Mouse (Mus musculus) MEL (cell line): ENCODE results near the gene Amigo3. TPM values are rescaled to one million over a fixed set of nuclear protein-coding genes. Genes with fewer than 3 reads are reported as not detected.
A peak's percentile ranks its signal among the peaks of the same experiment; 100 is the strongest.

Experiments used
- DNase-seq: peaks from one replicate; pipeline ENCODE4 v3.0.0; 2011; ENCODE audit warnings: low read depth, low spot score
- H3K27ac ChIP-seq: 2 replicates; pipeline ENCODE4 v1.5.1; 2012; ENCODE audit warnings: low read depth, mild to moderate bottlenecking, control low read depth, low read length, moderate library complexity; ENCODE audit not compliant: control insufficient read depth
- H3K27me3 ChIP-seq, 2 experiments: fragments of 150-350 bp in 1 of 2; sonication (generic) in 1 of 2; 2 replicates each; pipeline ENCODE4 v1.6.1; 2012; ENCODE audit warnings: low read length in 2 of 2, mild to moderate bottlenecking in 2 of 2, improper control_type of control experiment in 1 of 2, moderate library complexity in 1 of 2; ENCODE audit not compliant: insufficient read depth in 2 of 2, control insufficient read depth in 1 of 2
- H3K36me3 ChIP-seq, 2 experiments: 2 replicates each; pipeline ENCODE4 v1.6.1; 2012 to 2014; ENCODE audit warnings: low read length in 2 of 2, improper control_type of control experiment in 1 of 2, inconsistent platforms in 1 of 2, mild to moderate bottlenecking in 1 of 2; ENCODE audit not compliant: insufficient read depth in 2 of 2, control insufficient read depth in 1 of 2
- H3K4me1 ChIP-seq, 2 experiments: fragments of 150-350 bp in 1 of 2; sonication (generic) in 1 of 2; 2 replicates each; pipeline ENCODE4 v1.6.1; 2012; ENCODE audit warnings: low read length in 2 of 2, improper control_type of control experiment in 1 of 2, mild to moderate bottlenecking in 1 of 2; ENCODE audit not compliant: insufficient read depth in 2 of 2, control insufficient read depth in 1 of 2
- H3K4me3 ChIP-seq, 2 experiments: fragments of 150-350 bp in 1 of 2; sonication (generic) in 1 of 2; 2 replicates each; pipeline ENCODE4 v1.5.1; 2012; ENCODE audit warnings: low read depth in 2 of 2, low read length in 2 of 2, mild to moderate bottlenecking in 2 of 2, moderate library complexity in 2 of 2, control low read depth in 1 of 2, improper control_type of control experiment in 1 of 2; ENCODE audit not compliant: control insufficient read depth in 1 of 2, insufficient read depth in 1 of 2
- H3K79me2 ChIP-seq: 2 replicates; pipeline ENCODE4 v1.6.1; 2012; ENCODE audit warnings: mild to moderate bottlenecking, low read length, moderate library complexity; ENCODE audit not compliant: control insufficient read depth, poor library complexity, insufficient read depth
- H3K9ac ChIP-seq: 2 replicates; pipeline ENCODE4 v1.6.1; 2012; ENCODE audit warnings: low read depth, mild to moderate bottlenecking, control low read depth, low read length, moderate library complexity; ENCODE audit not compliant: control insufficient read depth, poor library complexity, severe bottlenecking
- H3K9me3 ChIP-seq: fragments of 150-350 bp; sonication (generic); replicated peaks from 2 replicates; pipeline ENCODE4 v1.6.1; 2012; ENCODE audit warnings: mild to moderate bottlenecking, low read length, improper control_type of control experiment, moderate library complexity; ENCODE audit not compliant: insufficient read depth
- CHD1 ChIP-seq: IDR thresholded peaks from 2 replicates; pipeline ENCODE4 v1.6.1; 2012; ENCODE audit warnings: low read depth, mild to moderate bottlenecking, inconsistent platforms, low read length, improper control_type of control experiment
- CTCF ChIP-seq, 3 experiments: IDR thresholded peaks in 2 of 3; conservative IDR thresholded peaks in 1 of 3; 2 replicates each; pipeline ENCODE4 v1.5.1; 2011 to 2012; ENCODE audit warnings: low read length in 3 of 3, low read depth in 2 of 3, mild to moderate bottlenecking in 2 of 3, improper control_type of control experiment in 1 of 3, inconsistent platforms in 1 of 3, mixed read lengths in 1 of 3, moderate library complexity in 1 of 3; ENCODE audit not compliant: control insufficient read depth in 1 of 3, insufficient read depth in 1 of 3, poor library complexity in 1 of 3, severe bottlenecking in 1 of 3
- ELF1 ChIP-seq: IDR thresholded peaks from 2 replicates; pipeline ENCODE4 v1.6.1; 2014; ENCODE audit warnings: low read depth, mild to moderate bottlenecking, inconsistent platforms, low read length, improper control_type of control experiment, moderate library complexity
- ETS1 ChIP-seq: IDR thresholded peaks from 2 replicates; pipeline ENCODE4 v1.6.1; 2012; ENCODE audit warnings: low read depth, mild to moderate bottlenecking, inconsistent platforms, low read length, improper control_type of control experiment, moderate library complexity
- HCFC1 ChIP-seq: IDR thresholded peaks from 2 replicates; pipeline ENCODE4 v1.6.1; 2012; ENCODE audit warnings: low read depth, mild to moderate bottlenecking, inconsistent platforms, low read length, improper control_type of control experiment, moderate library complexity
- JUND ChIP-seq: IDR thresholded peaks from 2 replicates; pipeline ENCODE4 v1.6.1; 2011; ENCODE audit warnings: low read depth, mild to moderate bottlenecking, improper control_type of control experiment, low read length
- KAT2A ChIP-seq: conservative IDR thresholded peaks from 2 replicates; pipeline ENCODE4 v1.6.1; 2012; ENCODE audit warnings: low read depth, low read length, improper control_type of control experiment, inconsistent platforms
- MEF2A ChIP-seq: IDR thresholded peaks from 2 replicates; pipeline ENCODE4 v1.6.1; 2014; ENCODE audit warnings: low read depth, mild to moderate bottlenecking, inconsistent platforms, low read length, improper control_type of control experiment; ENCODE audit not compliant: poor library complexity, insufficient replicate concordance, severe bottlenecking; ENCODE audit errors: extremely low read depth
- NELFE ChIP-seq: IDR thresholded peaks from 2 replicates; pipeline ENCODE4 v1.6.1; 2011; ENCODE audit warnings: low read depth, low read length, improper control_type of control experiment
- POLR2A ChIP-seq, 2 experiments: IDR thresholded peaks; 2 replicates each; pipeline ENCODE4 v1.6.1; 2011 to 2012; ENCODE audit warnings: low read length in 2 of 2, mild to moderate bottlenecking in 2 of 2, control low read depth in 1 of 2, improper control_type of control experiment in 1 of 2, low read depth in 1 of 2, moderate library complexity in 1 of 2; ENCODE audit not compliant: control insufficient read depth in 1 of 2, insufficient read depth in 1 of 2, poor library complexity in 1 of 2
- POLR2AphosphoS2 ChIP-seq: IDR thresholded peaks from 2 replicates; pipeline ENCODE4 v1.6.1; 2011; ENCODE audit warnings: low read length, improper control_type of control experiment
- POLR2AphosphoS5 ChIP-seq: IDR thresholded peaks from 2 replicates; pipeline ENCODE4 v1.6.1; 2012; ENCODE audit warnings: low read depth, borderline replicate concordance, mild to moderate bottlenecking, inconsistent platforms, low read length, moderate library complexity, mixed read lengths
- RAD21 ChIP-seq: IDR thresholded peaks from 2 replicates; pipeline ENCODE4 v1.6.1; 2011; ENCODE audit warnings: mild to moderate bottlenecking, low read depth, low read length, improper control_type of control experiment
- RCOR1 ChIP-seq: IDR thresholded peaks from 2 replicates; pipeline ENCODE4 v1.6.1; 2012; ENCODE audit warnings: low read depth, mild to moderate bottlenecking, inconsistent platforms, low read length, improper control_type of control experiment
- SIN3A ChIP-seq: IDR thresholded peaks from 2 replicates; pipeline ENCODE4 v1.6.1; 2012; ENCODE audit warnings: low read length, improper control_type of control experiment, inconsistent platforms
- SMC3 ChIP-seq: IDR thresholded peaks from 2 replicates; pipeline ENCODE4 v1.6.1; 2011; ENCODE audit warnings: low read depth, low read length, improper control_type of control experiment
- TBP ChIP-seq: IDR thresholded peaks from 2 replicates; pipeline ENCODE4 v1.8.0; 2011; ENCODE audit warnings: low read depth, low read length, improper control_type of control experiment
- TCF12 ChIP-seq: IDR thresholded peaks from 2 replicates; pipeline ENCODE4 v1.6.1; 2014; ENCODE audit warnings: low read depth, mild to moderate bottlenecking, inconsistent platforms, low read length, improper control_type of control experiment, moderate library complexity
- ZC3H11A ChIP-seq: IDR thresholded peaks from 2 replicates; pipeline ENCODE4 v1.6.1; 2012; ENCODE audit warnings: low read depth, mild to moderate bottlenecking, inconsistent platforms, low read length, improper control_type of control experiment
- polyA plus RNA-seq, 2 experiments: library from polyadenylated mRNA; stranded (reverse) in 1 of 2; unstranded in 1 of 2; fragments of >175 nt in 1 of 2; fragments of >200 nt in 1 of 2; gene quantifications; 2 replicates each; pipeline versions ENCODE4 v1.2.1 to v1.2.4; 2012; ENCODE audit warnings: low replicate concordance in 2 of 2, low read depth in 1 of 2; ENCODE audit not compliant: insufficient read length in 2 of 2, insufficient read depth in 1 of 2, missing spikeins in 1 of 2
- total RNA-seq: library from RNA; depleted of rRNA; stranded (reverse); fragments of 300-350 nt; gene quantifications from 2 replicates; pipeline ENCODE4 v1.2.3, GENCODE M21; 2012; rRNA removed

Amigo3 gene
- total RNA-seq (1.2 and 2.2 TPM in 2 replicates), polyA plus RNA-seq (1 to 10 TPM in 1 of 2 experiments, not detected in 1; 3.4 TPM)

DNA sequence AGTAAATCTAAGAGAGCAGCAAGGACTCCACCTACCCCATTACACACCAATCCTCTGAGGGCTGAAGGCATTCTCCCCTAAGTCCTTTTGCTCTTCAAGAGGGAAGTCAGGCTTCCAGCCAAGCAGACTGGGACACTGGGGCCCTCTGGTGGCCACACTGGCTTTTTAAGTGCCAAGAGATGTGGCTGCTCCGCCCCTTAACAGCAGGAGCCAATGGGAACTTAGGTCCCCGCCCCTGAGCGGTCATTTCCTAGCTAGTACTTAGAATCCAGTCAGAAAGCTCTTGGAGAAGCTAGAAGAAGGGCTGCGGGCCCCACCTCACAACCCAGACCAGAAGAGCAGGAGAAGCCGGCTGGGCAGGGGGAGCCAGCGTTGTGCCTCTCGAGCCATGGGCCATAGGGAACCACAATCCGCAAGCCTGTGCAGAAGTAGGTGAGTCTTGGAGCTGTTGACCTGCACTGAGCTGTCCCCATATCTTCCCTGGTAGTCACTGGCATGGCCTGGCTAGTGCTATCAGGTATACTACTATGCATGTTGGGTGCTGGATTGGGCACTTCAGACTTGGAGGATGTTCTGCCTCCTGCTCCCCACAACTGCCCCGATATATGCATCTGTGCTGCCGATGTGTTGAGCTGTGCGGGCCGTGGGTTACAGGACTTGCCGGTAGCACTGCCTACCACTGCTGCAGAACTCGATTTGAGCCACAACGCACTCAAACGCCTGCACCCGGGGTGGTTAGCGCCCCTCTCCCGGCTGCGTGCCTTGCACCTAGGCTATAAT lies at the start of gene Amigo3:
Gene Amigo3, plus strand, starts transcription at position 275 of the 780 bp plus-strand sequence.
- Histone ChIP-seq H3K27ac (no peak within 1 kb of the TSS), H3K4me1 (peaks cover 0 to 8% of the 10 kb centered on the region in 2 experiments; a peak in 3 of 4 replicates), H3K9me3 (no peaks in the 10 kb centered on the region), H3K79me2 (peaks cover 10% of the 10 kb centered on the region), H3K36me3 (no peaks in the 10 kb centered on the region; a peak in 1 of 4 replicates), H3K9ac (no peak within 1 kb of the TSS), H3K4me3 (no peak within 1 kb of the TSS), H3K27me3 (no peaks in the 10 kb centered on the region)
- DNase-seq: peak; percentile 97
- TF ChIP-seq SMC3: peak; percentile 95
- peak; percentile 85 for TF ChIP-seq SIN3A
- TF ChIP-seq ETS1: 0 out of 2 replicates have a peak, but pooled peaks have one; percentile 13
- TF ChIP-seq POLR2AphosphoS2: peak; percentile 72; the same call in 1 of the 2 replicates
- no peak for TF ChIP-seq MEF2A
- TF ChIP-seq RCOR1: no peak
- peak; percentile 86 for TF ChIP-seq ZC3H11A
- peak; percentile 82 to 97 (median 89) for TF ChIP-seq CTCF (IDR thresholded peaks at IDR 0.05 in 2 of 3, conservative IDR thresholded peaks at IDR 0.05 in 1 of 3; ENCODE audit: control insufficient read depth in 1 of 3, insufficient read depth in 1 of 3, low read depth in 2 of 3, low read length in 3 of 3, poor library complexity in 1 of 3, severe bottlenecking in 1 of 3)
- TF ChIP-seq JUND: no peak
- TF ChIP-seq KAT2A: no peak
- TF ChIP-seq POLR2AphosphoS5: peak; percentile 23; the same call in 1 of the 2 replicates
- TF ChIP-seq TBP: peak; percentile 96
- peak; percentile 61; the same call in 1 of the 2 replicates for TF ChIP-seq ELF1
- TF ChIP-seq POLR2A (IDR thresholded peaks at IDR 0.05; ENCODE audit: control insufficient read depth in 1 of 2, insufficient read depth in 1 of 2, low read depth in 1 of 2, low read length in 2 of 2, poor library complexity in 1 of 2): peak; percentile 25 to 49; a peak in 2 of 4 replicates
- TF ChIP-seq RAD21: peak; percentile 86
- TF ChIP-seq HCFC1: peak; percentile 49; the same call in 1 of the 2 replicates
- no peak for TF ChIP-seq CHD1

DNA sequence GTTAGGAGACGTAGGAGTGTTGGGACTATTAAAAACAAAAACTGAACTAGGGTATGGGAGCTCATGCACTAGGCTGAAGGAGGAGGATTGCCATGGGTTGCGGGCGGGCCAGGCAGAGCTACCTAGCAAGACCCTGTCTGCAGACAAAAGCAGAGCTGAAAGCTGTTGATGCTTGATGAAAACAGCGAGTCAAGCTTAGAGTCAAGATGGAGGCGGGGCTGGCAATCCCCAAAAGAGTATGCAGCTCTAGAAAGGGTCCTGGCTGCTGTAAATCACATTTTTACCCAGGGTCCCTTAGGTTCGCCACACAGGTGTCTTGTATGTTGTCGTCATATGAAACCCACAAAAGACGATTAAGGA lies 49.4 kb upstream of the Amigo3 start:
- TF ChIP-seq NELFE (0 out of 2 replicates have a peak, but pooled peaks have one; percentile 17), SMC3 (no peak), TCF12 (0 out of 2 replicates have a peak, but pooled peaks have one; percentile 7), CTCF (IDR thresholded peaks at IDR 0.05 in 2 of 3, conservative IDR thresholded peaks at IDR 0.05 in 1 of 3; ENCODE audit: control insufficient read depth in 1 of 3, insufficient read depth in 1 of 3, low read depth in 2 of 3, low read length in 3 of 3, poor library complexity in 1 of 3, severe bottlenecking in 1 of 3) (no peak)
- Histone ChIP-seq H3K9me3 (no peaks in the 10 kb centered on the region), H3K27me3 (no peaks in the 10 kb centered on the region), H3K36me3 (peaks cover 0 to 18% of the 10 kb centered on the region in 2 experiments; a peak in 3 of 4 replicates), H3K4me1 (peaks cover 8 to 13% of the 10 kb centered on the region in 2 experiments), H3K79me2 (peaks cover 47% of the 10 kb centered on the region), H3K9ac (peak overlapping the region; percentile 91), H3K4me3 (peak overlapping the region; percentile 86 to 93), H3K27ac (peak overlapping the region; percentile 65)
- no peak for DNase-seq
